Mouse (Mus musculus): ENCODE results near the gene Srrm4. TPM values are rescaled to one million over a fixed set of nuclear protein-coding genes. Genes with fewer than 3 reads are reported as not detected.
"Not testable (repeated sequence)": the region's sequence is repeated elsewhere in the genome, so short reads cannot be mapped to it uniquely, and the experiment has no call there.

The Srrm4 gene
- polyA plus RNA-seq, 1 experiment from 2014 or later = 10.0 TPM

- Histone ChIP-seq H3K27me3 (ENCODE audit: low read depth, poor library complexity, severe bottlenecking) (peaks cover 52% of the 10 kb centered on the region), H3K4me3 (no peak overlapping the region), H3K9me3 (replicated peaks) (no peaks in the 10 kb centered on the region), H3K4me1 (peaks cover 27% of the 10 kb centered on the region), H3K36me3 (peaks cover 65% of the 10 kb centered on the region), H3K27ac (replicated peaks) (no peak overlapping the region)
- WGBS = 48% methylated on average over 23 of the region's 23 CpGs
- DNase-seq (ENCODE audit: low spot score) = no peak
Measured at GRCm38 (mm10) chr5:116446552-116446951, 145.1 kb downstream of the Srrm4 start.

DNA sequence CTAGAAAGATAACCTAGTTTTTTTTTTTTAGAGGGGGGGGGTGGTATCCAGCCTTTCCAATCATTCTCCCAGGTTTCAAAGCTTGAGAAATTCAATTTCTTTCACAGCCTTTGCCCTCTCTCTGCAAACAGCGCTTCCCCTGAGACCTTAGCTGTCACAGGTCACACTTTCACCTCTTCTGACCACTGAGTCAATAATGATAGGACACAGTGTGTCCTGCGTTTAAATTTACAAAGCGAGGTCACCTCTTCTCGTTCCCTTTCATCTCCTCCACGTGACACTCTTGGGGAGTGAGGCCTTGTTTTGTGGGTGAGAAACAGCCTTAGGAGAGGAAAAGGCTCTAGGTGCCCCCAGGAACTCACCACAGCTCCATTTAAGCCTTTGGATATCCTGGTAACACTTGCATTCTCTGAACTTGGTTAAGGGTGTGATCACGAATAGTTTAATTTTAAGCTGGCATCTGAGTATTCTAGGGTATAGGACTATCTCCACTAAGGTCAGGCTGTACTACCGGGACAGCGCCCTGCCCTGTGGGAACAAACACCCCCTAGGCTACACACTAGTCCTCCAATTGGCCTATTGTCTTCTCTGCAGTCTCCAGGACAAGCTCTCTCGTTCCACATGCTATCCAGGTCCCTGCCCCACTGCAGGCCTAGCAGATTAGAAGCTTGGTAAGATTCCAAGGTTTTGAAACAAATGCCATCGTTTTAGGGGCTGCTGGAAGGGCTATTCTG lies 145.8 kb downstream of the Srrm4 start:
- peaks cover 61% of the 10 kb centered on the region for H3K36me3 ChIP-seq
- DNase-seq (ENCODE audit: low spot score) = no peak
- WGBS = 62% methylated on average over 10 of the region's 10 CpGs
- no peak overlapping the region for H3K27ac ChIP-seq (replicated peaks)
- H3K9me3 ChIP-seq (replicated peaks) = no peaks in the 10 kb centered on the region
- peaks cover 27% of the 10 kb centered on the region for H3K4me1 ChIP-seq
- H3K27me3 ChIP-seq (ENCODE audit: low read depth, poor library complexity, severe bottlenecking) = peaks cover 52% of the 10 kb centered on the region
- H3K4me3 ChIP-seq = no peak overlapping the region

- peaks cover 40% of the 10 kb centered on the region for H3K27me3 ChIP-seq (ENCODE audit: low read depth, poor library complexity, severe bottlenecking)
- H3K27ac ChIP-seq (replicated peaks) = no peak overlapping the region
- no peak overlapping the region for H3K4me3 ChIP-seq
- H3K36me3 ChIP-seq = peaks cover 56% of the 10 kb centered on the region
- DNase-seq (ENCODE audit: low spot score) = peak; percentile 40
- no peaks in the 10 kb centered on the region for H3K9me3 ChIP-seq (replicated peaks)
- peaks cover 26% of the 10 kb centered on the region for H3K4me1 ChIP-seq
- WGBS = 62% methylated on average over 27 of the region's 27 CpGs
Measured at GRCm38 (mm10) chr5:116444517-116444916, 147.1 kb downstream of the Srrm4 start.

GRCm38 (mm10) chr5:116443459-116443940 lies 148.1 kb downstream of the Srrm4 start:
- Histone ChIP-seq H3K4me1 (peaks cover 18% of the 10 kb centered on the region), H3K27ac (replicated peaks) (peak overlapping the region; percentile 20; the same call in 1 of the 2 replicates), H3K4me3 (no peak overlapping the region), H3K27me3 (ENCODE audit: low read depth, poor library complexity, severe bottlenecking) (peaks cover 33% of the 10 kb centered on the region), H3K9me3 (replicated peaks) (no peaks in the 10 kb centered on the region), H3K36me3 (peaks cover 51% of the 10 kb centered on the region)
- WGBS = 78% methylated on average over 8 of the region's 8 CpGs
- no peak for DNase-seq (ENCODE audit: low spot score)

DNA sequence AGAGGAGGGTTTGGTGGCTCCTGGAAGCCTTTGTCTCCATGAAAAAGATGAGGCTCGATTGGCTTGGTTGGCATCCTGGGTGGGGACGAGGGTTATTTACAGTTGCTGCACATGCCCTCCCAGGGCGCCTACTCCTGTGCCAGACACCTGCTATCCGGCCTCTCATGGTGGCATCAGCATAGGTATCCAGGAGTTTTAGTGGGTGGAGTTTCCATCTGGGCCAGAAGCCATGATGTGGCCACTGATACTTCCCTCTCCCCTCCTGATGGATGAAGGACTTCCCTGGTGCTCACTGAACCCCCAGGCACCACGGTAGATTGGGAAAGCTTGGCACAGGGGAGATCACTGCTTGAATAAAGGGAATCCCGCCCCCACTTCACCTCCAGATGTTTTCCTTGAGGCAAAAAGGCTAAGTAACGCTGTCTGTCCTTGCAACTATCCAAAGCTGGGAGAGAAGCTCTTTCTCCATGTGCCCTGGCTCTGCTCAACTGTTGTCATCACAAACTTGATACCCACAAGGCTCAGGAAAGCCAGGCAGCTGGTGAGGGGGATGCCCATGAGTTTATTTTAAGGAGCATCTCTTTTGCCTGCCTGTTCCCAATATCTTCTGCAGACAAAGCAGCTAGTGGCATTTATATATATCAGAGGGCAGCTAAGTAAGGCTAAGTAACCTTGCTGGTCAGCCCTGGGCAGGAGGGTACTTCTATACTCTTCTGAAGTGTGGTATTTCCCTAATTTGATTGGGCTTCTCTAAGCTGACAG lies 148.7 kb downstream of the Srrm4 start:
- H3K27ac ChIP-seq (replicated peaks) = no peak overlapping the region
- H3K9me3 ChIP-seq (replicated peaks) = no peaks in the 10 kb centered on the region
- H3K4me3 ChIP-seq = no peak overlapping the region
- peaks cover 51% of the 10 kb centered on the region for H3K36me3 ChIP-seq
- DNase-seq (ENCODE audit: low spot score) = no peak
- 85% methylated on average over 7 of the region's 7 CpGs for WGBS
- H3K4me1 ChIP-seq = peaks cover 18% of the 10 kb centered on the region
- peaks cover 28% of the 10 kb centered on the region for H3K27me3 ChIP-seq (ENCODE audit: low read depth, poor library complexity, severe bottlenecking)

DNA sequence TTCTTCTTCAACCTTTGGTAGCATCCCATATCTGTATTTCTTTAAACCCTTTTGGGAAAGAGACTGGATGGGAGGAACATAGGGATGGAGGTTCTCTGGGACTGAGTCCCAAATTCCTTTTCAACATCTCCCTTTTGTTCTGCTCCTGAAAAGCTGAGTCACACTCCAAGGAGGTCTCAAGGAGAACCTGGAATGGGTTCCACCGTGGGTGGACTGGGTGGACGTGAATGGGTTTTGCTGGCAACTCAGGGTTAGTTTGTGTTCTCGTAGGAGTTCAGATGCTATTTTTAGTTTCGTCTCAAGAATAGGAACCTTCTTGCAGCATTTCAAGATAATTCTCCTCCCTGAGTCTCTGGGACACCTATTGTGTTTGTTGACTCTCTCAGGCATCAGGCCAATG lies 151.4 kb downstream of the Srrm4 start:
- no peak overlapping the region for H3K27ac ChIP-seq (replicated peaks)
- H3K4me3 ChIP-seq = no peak overlapping the region
- DNase-seq (ENCODE audit: low spot score) = no peak
- peaks cover 15% of the 10 kb centered on the region for H3K4me1 ChIP-seq
- H3K36me3 ChIP-seq = peaks cover 35% of the 10 kb centered on the region
- no peaks in the 10 kb centered on the region for H3K9me3 ChIP-seq (replicated peaks)
- 76% methylated on average over 4 of the region's 4 CpGs for whole genome bisulfite sequencing
- peaks cover 5% of the 10 kb centered on the region for H3K27me3 ChIP-seq (ENCODE audit: low read depth, poor library complexity, severe bottlenecking)

- Histone ChIP-seq H3K9me3 (replicated peaks) (no peaks in the 10 kb centered on the region), H3K4me1 (peaks cover 19% of the 10 kb centered on the region), H3K27me3 (ENCODE audit: low read depth, poor library complexity, severe bottlenecking) (no peaks in the 10 kb centered on the region), H3K4me3 (no peak overlapping the region), H3K27ac (replicated peaks) (peak overlapping the region; percentile 28; the same call in 1 of the 2 replicates), H3K36me3 (peaks cover 18% of the 10 kb centered on the region)
- DNase-seq (ENCODE audit: low spot score) = no peak
- WGBS = 33% methylated on average over 4 of the region's 4 CpGs
Measured at GRCm38 (mm10) chr5:116438328-116438727, 153.3 kb downstream of the Srrm4 start.

DNA sequence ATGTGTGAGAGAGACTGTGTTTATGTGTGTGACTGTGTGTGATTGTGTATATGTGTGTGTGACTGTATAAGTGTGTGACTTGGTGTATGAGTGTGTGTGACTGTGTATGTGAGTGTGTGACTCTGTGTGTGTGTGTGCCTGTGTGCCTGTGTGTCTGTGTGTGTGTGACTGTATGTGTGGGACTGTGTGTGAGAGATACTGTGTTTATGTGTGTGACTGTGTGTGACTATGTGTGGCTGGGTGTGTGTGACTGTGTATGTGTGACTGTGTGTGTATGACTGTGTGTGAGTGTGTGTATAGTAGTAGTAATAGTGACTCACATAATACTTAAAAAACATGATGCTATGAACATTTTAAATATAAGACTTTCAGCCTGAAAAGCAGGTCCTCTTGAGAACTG lies 155.5 kb downstream of the Srrm4 start:
- no peak overlapping the region for H3K4me3 ChIP-seq
- no peak for DNase-seq (ENCODE audit: low spot score)

DNA sequence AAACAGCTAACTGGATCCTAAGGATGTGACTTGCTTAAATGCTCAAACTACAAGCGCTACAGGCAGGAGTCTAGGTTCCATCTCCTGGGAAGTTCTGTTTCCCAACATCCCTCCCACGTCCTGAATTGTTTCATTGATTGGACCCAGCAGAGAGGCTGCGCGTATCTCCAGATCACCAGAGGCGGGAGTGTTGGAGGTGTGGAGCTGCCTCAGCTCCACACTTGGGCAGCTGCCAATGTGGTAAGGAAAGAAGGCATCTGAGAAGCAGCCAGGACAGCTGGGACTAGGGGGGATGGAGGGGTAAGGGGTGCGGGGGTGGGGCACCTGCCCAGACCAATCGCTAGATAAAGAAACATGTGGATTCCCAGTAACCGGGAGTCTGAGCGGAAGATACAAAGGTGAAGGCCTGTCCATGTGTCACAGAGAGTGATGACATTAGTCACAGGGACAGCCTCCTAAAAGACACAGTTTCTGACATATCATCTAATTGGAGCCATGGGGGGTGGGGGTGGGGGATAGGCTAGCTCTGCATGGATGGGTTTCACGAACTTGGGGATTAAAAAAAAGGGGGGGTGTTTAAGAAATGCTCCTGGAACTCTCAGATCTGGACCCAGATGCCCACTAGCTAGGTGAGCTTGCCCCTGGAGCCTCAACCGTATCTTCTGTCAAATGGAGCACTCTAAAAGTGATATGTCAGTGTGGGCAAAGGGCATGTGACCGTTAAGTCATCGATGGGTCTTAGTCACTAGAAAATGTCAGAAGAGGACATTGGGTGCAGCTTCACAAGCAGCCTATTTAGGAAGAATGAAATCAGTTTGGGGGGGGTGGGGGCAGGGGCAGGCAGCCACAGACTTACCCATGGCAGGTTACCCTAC lies 156.4 kb downstream of the Srrm4 start:
- H3K27ac ChIP-seq (replicated peaks) = no peak overlapping the region
- H3K27me3 ChIP-seq (ENCODE audit: low read depth, poor library complexity, severe bottlenecking) = no peaks in the 10 kb centered on the region
- H3K36me3 ChIP-seq = no peaks in the 10 kb centered on the region
- no peak overlapping the region for H3K4me3 ChIP-seq
- no peak for DNase-seq (ENCODE audit: low spot score)
- peaks cover 23% of the 10 kb centered on the region for H3K4me1 ChIP-seq
- WGBS = 80% methylated on average over 13 of the region's 13 CpGs
- no peaks in the 10 kb centered on the region for H3K9me3 ChIP-seq (replicated peaks)

More for the DNA sequence above, 155.5 kb downstream of the Srrm4 start:
- Histone ChIP-seq H3K27ac (replicated peaks) (no peak overlapping the region), H3K9me3 (replicated peaks) (no peaks in the 10 kb centered on the region), H3K4me1 (peaks cover 23% of the 10 kb centered on the region), H3K27me3 (ENCODE audit: low read depth, poor library complexity, severe bottlenecking) (no peaks in the 10 kb centered on the region), H3K36me3 (no peaks in the 10 kb centered on the region)

DNA sequence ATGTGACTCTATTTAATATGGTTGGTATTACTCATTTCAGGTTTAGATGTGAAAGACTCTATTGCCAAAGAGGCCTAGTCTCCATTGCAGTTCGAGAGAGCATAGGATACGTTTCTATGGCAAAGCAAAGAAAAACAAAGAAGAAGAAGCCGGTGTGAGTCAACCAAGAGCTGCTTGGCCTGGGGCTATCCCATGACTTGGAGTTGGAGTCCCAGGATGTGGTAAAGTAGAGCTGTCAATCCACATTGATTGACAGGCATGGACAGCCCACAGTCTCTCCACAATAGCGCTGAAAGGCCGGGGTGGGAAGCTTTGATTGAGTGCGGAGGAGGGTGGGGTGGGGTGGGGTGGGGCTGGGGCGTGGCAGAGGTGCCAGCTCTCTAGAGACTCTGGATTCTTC lies 158.7 kb downstream of the Srrm4 start:
- no peak overlapping the region for H3K4me3 ChIP-seq
- no peak for DNase-seq (ENCODE audit: low spot score)
- WGBS = 56% methylated on average over 7 of the region's 7 CpGs
- H3K36me3 ChIP-seq = no peaks in the 10 kb centered on the region
- no peaks in the 10 kb centered on the region for H3K9me3 ChIP-seq (replicated peaks)
- H3K4me1 ChIP-seq = peaks cover 15% of the 10 kb centered on the region
- no peaks in the 10 kb centered on the region for H3K27me3 ChIP-seq (ENCODE audit: low read depth, poor library complexity, severe bottlenecking)
- H3K27ac ChIP-seq (replicated peaks) = no peak overlapping the region

DNA sequence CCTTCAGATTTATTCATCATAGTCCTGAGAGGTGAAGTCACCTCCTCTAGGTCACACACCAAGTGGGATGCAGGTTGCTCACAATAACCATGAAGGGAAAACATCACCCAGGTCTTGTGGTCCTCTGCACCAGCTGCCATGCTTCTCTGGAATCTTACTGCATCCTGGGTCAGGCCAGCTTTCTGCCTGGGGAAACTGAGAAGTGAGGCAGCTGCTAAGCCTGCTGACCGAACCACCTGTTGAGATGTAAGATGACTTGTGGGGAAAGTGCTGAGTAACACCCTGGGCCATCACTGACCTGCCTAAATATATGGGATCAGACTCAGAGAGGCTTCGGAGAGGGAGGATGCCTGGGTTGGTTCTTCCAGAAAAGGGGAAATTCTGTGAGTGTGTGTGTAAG lies 164.9 kb downstream of the Srrm4 start:
- no peaks in the 10 kb centered on the region for H3K9me3 ChIP-seq (replicated peaks)

DNA sequence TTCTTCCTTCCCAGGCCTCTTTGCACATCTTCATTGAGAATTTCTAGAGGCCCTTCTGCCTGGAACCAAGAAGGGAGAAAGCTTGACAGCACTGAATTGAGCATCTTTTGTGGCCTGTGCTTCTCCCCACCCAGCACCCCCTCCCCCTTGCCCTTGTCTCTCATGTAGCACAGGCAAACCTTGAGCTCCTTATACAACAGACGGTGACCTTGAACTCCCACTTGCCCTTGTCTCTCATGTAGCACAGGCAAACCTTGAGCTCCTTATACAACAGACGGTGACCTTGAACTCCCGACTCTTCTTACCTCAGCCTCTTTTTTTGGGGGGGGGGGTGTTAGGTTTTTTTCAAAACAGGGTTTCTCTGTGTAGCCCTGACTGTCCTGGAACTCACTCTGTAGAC lies 165.9 kb downstream of the Srrm4 start:
- not testable (repeated sequence) for H3K36me3 ChIP-seq; H3K4me3 ChIP-seq; H3K9me3 ChIP-seq (replicated peaks); DNase-seq (ENCODE audit: low spot score); H3K27ac ChIP-seq (replicated peaks)
- 100% methylated on average over 3 of the region's 3 CpGs for WGBS
- Histone ChIP-seq H3K4me1 (peaks cover 23% of the 10 kb centered on the region), H3K27me3 (ENCODE audit: low read depth, poor library complexity, severe bottlenecking) (peaks cover 24% of the 10 kb centered on the region)

More for the DNA sequence above, 164.9 kb downstream of the Srrm4 start:
- Histone ChIP-seq H3K36me3 (no peaks in the 10 kb centered on the region), H3K4me3 (no peak overlapping the region), H3K27ac (replicated peaks) (no peak overlapping the region), H3K4me1 (peaks cover 16% of the 10 kb centered on the region), H3K27me3 (ENCODE audit: low read depth, poor library complexity, severe bottlenecking) (peaks cover 20% of the 10 kb centered on the region)
- WGBS = 85% methylated on average over 2 of the region's 2 CpGs
- DNase-seq (ENCODE audit: low spot score) = no peak
